Mouse (Mus musculus): ENCODE data around the gene Txnrd2. TPM values are rescaled to one million over a fixed set of nuclear protein-coding genes. Genes with fewer than 3 reads are reported as not detected.

Gene Txnrd2
- total RNA-seq, 4 experiments from 2014 or later: 16.5 to 22.7 (median 19.1) TPM

GRCm38 (mm10) chr16:18416837-18417236 is 9.3 kb upstream of the Txnrd2 start:
- no peak for DNase-seq (ENCODE audit: low spot score in 2 of 2)

DNA sequence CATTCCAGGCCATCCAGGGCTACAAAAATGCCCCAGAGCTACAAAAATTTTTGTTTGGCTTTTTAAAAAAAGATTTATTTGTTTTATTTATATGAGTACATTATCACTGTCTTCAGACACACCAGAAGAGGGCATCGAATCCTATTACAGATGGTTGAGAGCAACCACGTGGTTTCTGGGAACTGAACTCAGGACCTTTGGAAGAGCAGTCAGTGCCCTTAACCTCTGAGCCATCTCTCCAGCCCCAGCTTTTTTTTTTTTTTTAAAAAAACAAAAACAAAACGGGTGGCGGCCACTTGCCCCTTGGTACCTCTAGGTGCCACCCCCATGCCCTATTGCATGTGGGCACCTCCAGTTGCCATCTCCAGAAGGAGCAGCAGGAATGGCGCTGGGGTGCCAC is 8.7 kb upstream of the Txnrd2 start:
- no peak for DNase-seq (ENCODE audit: low spot score in 2 of 2)

DNA sequence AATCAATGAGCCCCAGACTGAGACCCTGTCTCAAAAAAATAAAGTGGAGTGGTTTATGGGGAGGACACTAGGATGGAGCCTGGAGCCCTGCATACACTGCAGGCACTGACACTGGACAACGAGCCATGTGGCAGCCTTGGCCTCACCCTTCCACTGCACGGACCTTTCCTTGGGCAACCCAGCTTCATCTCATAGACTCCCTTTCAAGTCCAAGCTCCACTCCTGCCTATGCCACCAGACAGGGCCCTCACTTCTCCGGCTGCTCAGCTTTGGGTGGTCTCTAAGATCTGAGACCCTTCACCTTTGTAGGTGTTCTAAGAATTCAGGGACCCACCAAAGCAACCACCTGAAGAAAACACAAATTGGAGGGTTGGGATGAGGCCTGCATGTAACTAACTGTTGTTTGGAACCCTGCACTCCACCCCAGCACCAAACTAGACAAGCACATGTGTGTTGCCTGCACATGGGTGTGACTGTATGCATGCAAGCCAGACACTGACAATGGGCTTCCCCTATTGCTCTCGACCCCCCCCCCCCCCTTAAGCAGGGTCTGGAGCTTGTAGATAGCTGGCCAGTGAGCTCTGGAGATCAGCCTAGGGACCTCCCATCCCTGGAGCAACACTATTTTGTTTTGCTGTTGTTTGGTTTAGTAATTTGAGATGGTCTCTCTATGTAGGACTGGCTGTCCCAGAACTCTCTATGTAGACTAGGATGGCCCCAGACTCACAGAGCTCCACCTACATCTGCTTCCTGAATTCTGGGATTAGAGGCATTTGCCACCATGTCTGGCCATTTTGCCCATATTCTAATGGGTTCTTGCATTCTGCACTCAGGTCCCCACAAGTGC is 7.2 kb upstream of the Txnrd2 start:
- DNase-seq (ENCODE audit: low spot score in 2 of 2): no peak

DNA sequence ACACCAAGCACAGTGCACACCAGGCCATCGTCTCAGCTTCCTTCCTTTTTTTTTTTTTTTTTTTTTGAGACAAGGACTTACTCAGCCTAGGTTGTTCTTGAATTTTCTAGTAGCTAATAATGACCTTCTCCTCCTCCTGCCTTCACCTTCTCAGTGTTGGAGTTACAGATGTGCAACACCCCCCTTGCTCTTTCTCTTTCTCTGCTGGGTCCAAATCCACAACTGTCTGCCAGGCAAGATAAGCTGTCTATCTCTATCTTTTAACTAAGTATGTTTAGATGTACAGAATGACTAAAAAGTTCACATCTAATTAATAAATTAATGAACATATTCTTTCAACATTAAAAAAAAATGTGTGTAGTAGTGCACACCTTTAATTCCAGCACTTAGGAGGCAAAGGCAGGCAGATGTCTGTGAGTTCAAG is 6.6 kb upstream of the Txnrd2 start:
- no peak for DNase-seq (ENCODE audit: low spot score in 2 of 2)

DNA sequence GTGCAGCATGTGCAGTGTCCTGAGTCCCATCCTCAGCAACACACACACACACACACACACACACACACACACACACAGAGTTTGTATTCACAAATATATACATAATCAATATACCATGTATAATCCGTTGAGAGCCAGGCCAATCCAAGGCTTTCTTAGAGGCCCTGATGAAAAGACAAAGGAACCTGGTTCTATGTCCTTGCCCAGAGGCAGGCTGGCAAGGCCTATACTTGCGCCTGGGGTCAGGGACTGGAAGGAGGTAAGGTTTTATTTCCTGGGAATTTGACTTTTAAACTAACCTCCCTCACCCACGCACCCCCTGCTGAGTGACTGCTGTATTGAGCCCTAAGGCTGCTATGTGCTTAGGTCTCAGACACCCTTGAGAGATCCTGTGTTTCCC is 5.6 kb upstream of the Txnrd2 start:
- DNase-seq (ENCODE audit: low spot score in 2 of 2): no peak

DNA sequence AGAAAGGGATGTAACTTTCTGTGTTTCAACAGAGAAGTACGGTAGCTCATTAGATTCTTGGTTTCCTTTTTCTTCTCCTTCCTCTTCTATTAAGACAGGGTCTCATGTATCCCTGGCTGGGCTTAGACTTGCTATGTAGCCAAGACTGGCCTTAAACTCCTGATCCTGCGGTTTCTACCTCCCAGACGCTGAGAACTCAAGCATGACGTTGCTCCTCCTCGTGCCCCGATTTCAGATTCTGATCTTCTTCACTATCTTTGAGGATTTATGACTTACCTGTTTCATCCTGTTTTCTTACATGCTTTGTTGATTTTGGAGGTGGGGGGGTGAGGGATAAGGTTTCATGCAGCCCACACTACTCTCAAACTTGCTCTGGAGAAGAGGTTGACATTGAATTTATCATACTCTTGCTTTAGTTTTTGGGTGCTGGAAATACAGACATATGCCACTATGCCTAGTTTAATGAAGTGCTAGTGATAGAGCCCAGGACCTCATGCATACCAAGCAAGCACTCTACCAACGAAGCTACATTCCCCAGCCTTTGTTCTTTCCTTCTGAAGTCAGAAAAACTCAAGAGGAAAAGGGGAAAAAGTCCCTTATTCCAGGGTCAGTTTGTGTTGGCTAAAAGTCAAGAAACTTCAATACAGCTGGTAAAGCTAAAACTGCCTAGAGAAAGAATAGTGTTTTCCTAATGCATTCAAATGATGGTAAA is 2.8 kb upstream of the Txnrd2 start:
- no peak for DNase-seq (ENCODE audit: low spot score in 2 of 2)

DNA sequence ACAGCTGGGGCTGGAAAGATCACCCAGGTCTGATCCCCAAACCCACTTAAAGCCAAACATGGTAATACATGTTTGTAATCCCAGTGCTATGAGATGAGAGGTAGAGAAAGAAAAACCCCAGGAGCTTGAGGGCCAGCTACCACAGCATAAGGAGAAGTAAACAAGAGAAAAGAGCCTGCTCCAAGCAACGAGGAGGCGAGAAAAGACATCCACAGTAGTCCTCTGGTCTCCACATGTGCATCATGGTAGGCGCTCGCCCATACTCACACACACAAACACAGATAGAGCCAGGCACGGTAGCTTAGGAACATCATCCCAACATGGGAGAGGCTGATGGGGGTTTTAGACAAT is 2.3 kb upstream of the Txnrd2 start:
- no peak for DNase-seq (ENCODE audit: low spot score in 2 of 2)

GRCm38 (mm10) chr16:18424364-18425045 is 1.7 kb upstream of the Txnrd2 start:
- no peak for DNase-seq (ENCODE audit: low spot score in 2 of 2)

DNA sequence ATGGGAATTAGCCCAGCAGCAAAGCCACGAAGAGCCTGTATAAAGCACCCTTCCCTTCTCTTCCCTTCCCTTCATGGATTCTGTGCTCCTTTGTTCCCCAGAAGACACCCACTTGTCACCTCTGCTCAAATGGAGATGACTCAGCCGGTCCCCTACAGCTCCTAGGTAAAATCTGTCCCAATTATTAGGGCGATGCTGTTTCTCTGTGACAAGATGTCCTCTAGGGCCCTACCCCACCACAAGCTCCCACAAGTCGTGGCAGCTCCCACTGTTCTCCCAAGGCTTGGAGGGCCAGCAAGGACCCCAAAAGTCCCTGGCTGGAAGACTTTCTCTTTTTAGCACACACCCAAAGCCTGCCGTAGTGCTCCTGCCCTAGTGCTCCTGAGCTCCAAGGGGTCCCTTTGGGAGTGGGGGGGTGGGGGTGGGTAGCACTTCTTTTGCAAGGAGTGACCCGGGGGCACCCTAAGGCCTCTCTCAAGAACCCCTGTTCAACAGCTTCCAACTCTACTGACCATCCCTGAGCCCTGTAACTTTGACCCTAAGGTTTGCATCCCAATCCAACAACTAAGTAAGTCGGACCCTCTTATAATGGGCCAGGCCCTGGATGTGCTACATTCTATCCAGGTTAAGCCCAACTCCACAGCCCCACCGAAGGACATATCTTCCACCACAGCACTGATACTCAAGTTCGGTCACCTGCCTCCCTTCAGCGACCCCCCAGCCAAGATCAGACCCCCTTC is 539 bp upstream of the Txnrd2 start:
- no peak for DNase-seq (ENCODE audit: low spot score in 2 of 2)

GRCm38 (mm10) chr16:18426802-18427280 is 657 bp downstream of the Txnrd2 start, which contains the start of gene Comt:
Gene Comt (minus strand): TSS chr16:18426852.
- DNase-seq (ENCODE audit: low spot score in 2 of 2): no peak

DNA sequence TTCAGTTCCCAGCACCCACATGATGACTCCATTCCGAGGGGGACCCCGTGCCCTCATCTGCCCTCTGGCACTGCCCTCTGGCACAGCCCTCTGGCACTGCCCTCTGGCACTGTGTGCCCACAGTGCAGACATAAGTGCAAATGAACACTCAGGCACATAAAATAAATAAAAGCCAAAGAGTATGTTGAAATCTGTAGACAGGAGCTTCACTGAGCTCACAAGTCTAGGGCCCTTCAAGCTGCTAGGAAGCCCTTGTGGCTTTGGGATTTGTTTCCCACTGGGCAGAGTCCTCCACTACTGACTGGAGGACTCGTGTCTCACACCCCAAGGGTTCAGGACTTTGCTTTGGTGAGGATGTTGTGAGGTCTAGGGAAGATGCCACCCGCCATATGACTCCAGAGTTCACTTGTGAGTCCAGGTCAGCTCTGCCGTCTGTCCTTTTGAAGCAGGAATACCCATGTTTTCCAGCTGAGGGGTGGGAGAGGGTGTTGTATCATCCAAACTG is 1.9 kb downstream of the Txnrd2 start:
- DNase-seq (ENCODE audit: low spot score in 2 of 2): no peak

GRCm38 (mm10) chr16:18428516-18429042 is 2.4 kb downstream of the Txnrd2 start:
- no peak for DNase-seq (ENCODE audit: low spot score in 2 of 2)

DNA sequence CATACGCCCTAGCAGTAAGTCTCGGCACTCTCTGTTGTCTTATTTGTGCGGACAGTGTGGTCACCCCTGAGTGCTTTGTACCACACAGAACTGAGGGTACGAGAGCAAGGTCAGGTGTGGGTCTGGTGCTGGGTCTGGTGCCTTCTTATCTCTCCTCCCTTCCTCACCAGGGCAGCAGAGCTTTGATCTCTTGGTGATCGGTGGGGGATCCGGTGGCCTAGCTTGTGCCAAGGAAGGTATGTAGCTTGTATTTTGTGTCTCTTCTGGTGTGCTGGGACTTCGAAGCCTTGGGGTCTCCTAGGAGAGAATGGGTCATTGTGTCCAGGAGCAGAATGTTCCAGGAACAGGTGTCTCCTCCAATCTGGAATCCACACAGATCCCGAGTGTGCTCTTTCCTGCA is 3.5 kb downstream of the Txnrd2 start:
- DNase-seq (ENCODE audit: low spot score in 2 of 2): no peak

DNA sequence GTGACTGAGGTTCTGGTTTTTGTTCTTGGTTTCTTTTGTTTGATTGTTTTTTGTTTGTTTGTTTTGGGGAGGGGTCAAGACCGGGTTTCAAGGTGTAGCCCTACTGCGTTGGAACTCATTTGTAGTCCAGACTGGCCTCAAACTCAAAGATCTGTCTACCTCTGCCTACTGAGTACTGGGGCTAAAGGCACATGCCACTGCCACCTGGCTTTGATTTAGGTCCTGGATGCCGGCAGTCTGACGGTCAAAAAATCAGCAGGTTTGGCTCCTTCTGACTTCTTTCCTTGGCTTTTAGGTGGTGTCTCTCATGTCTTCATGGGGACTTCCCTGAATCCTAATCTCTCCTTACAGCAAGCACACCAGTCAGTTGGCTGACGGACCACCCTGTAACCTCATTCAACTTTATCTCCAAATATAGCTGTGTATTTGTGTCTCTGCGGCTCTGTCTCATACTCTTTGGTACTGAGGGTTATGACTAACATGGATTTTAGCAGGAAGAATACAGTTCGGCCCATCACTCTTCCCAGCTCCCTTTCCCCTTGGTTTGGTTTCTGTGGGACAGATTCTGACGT is 4.5 kb downstream of the Txnrd2 start:
- no peak for DNase-seq (ENCODE audit: low spot score in 2 of 2)

DNA sequence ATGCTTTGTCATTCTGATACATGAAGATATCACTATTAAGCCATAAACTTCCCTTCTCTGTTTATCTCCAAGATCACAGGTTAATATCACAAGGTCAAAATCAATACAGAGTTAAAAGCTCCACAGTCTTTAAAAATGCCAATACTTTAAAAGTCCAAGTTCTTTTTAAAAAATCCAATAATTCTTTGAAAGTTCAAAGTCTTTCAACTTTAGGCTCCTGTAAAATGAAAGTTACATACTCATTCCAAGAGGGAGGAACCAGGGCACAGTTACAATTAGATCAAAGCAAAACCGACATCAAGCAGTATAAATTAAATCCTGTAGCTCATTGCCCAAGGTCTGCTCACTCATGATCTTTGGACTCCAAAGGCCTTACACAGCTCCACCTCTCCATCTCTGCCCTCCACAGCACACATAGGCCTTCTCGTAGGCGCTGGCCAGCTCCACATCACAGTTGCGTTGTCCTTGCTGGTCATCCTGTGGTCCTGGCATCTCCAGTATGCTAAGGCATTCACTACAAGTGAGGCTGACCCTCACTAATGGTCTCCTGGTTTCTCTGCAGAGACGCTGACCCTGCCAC is 7.2 kb downstream of the Txnrd2 start:
- DNase-seq (ENCODE audit: low spot score in 2 of 2): no peak

DNA sequence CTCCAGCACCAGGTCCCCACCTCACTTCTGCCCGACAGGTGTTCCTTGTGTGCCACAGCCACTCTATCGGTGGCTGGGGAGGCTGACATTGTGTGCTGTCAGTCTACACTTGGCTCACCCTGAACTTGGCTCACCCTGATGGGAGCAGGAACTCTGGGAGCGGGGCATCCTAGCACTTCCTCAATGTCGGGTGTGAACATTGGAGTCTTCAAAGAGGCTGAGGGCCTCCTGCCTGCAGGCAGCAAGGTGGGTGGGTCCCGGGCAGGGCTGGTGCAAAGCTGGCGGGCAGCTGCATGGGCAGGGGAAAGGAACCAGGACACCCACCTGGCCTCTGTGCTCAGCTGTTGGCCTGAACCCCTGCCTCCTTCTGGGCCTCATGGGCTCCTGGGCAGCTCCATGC is 9.9 kb downstream of the Txnrd2 start:
- no peak for DNase-seq (ENCODE audit: low spot score in 2 of 2)

GRCm38 (mm10) chr16:18443385-18443841 is 17.2 kb downstream of the Txnrd2 start:
- peak; percentile 88 to 100 for DNase-seq (ENCODE audit: low spot score in 2 of 2)

- no peak for DNase-seq (ENCODE audit: low spot score in 2 of 2)
These were observed 21.1 kb downstream of the Txnrd2 start for GRCm38 (mm10) chr16:18447243-18447642.

GRCm38 (mm10) chr16:18448104-18448503 is 21.9 kb downstream of the Txnrd2 start:
- DNase-seq (ENCODE audit: low spot score in 2 of 2): no peak

DNA sequence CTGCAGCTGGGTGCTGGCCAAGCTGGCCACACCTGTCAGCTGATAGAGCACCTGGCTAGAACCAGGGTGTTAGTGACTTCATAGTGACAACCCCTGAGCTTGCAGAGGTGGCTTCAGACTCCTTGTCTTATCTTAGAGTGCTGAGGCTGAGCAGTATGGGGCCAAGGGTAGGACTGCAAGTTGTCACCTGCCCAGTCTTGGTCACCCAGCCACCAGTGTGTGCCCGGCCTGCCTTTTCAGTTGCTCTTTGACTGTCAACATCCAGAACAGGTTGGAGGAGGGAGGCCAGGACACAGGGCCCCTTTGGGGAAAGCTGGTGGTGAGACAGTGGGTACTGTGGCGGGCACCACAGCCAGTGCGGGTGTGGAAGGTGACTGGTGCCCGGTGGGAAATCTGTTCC is 22.8 kb downstream of the Txnrd2 start:
- DNase-seq (ENCODE audit: low spot score in 2 of 2): no peak

Measured in left cerebral cortex, adult 8-10 months (tissue).